Mouse (Mus musculus) skeletal muscle tissue, postnatal 0 days (tissue): Measurements from ENCODE around the gene Aldh9a1. TPM values are rescaled to one million over a fixed set of nuclear protein-coding genes. Genes with fewer than 3 reads are reported as not detected.

Experiments
- microRNA-seq, 2 experiments: library from miRNA; unstranded; fragments of <30 nt; microRNA quantifications; one replicate each; pipeline ENCODE4; 2016
- polyA plus RNA-seq: library from polyadenylated mRNA; unstranded; fragments of >200 nt; fragmentation: Nextera tagmentation; extraction: Ambion mirVana; gene quantifications from 2 replicates; pipeline ENCODE4 v1.2.1, GENCODE M21; 2015

Aldh9a1 gene
- polyA plus RNA-seq = 19.1 and 24.8 TPM in 2 replicates

GRCm38 (mm10) chr1:167349815-167350596 is at the start of gene Aldh9a1:
Aldh9a1 (plus strand) TSS chr1:167349991.

GRCm38 (mm10) chr1:167308261-167309054 is 41.3 kb upstream of the Aldh9a1 start, which contains the start of gene Tmco1:
Tmco1 (plus strand) TSS chr1:167308378.

GRCm38 (mm10) chr1:167393683-167394492 is 44.1 kb downstream of the Aldh9a1 start, which contains the start of gene Mgst3:
Mgst3 (minus strand) TSS chr1:167393841.

Small RNA genes within 50 kb of the gene (microRNA-seq; reads per million reads assigned to microRNA genes)
- 0 reads per million in 2 experiments for gene Gm25911

Other genes starting within 250 kb of the Aldh9a1 start
- 19.7 and 21.0 TPM in 2 replicates for gene Uck2, start 64.7 kb upstream of the Aldh9a1 start, polyA plus RNA-seq
- gene Tmco1, start 41.6 kb upstream of the Aldh9a1 start, polyA plus RNA-seq = 55.0 and 64.7 TPM in 2 replicates
- 81.0 and 95.5 TPM in 2 replicates for gene Mgst3, start 43.9 kb downstream of the Aldh9a1 start, polyA plus RNA-seq
- gene Lrrc52, start 116.8 kb downstream of the Aldh9a1 start, polyA plus RNA-seq = 0.11 and 0.33 TPM in 2 replicates
- gene Rxrg, start 248.4 kb downstream of the Aldh9a1 start, polyA plus RNA-seq = 54.2 and 62.1 TPM in 2 replicates